Mouse (Mus musculus) kidney, postnatal 10 days (tissue): ENCODE measurements around the gene Sohlh1.

Source experiments
- DNase-seq: peaks from one replicate; pipeline ENCODE4 v3.0.0; 2021; ENCODE audit warnings: mixed read lengths

Sohlh1 gene

GRCm38 (mm10) chr2:25847226-25847625 lies at the start of gene Sohlh1:
Sohlh1 (minus strand) TSS chr2:25847248.
- DNase-seq, result no peak

GRCm38 (mm10) chr2:25892440-25892839 lies 45.4 kb upstream of the Sohlh1 start:
- DNase-seq, result no peak

GRCm38 (mm10) chr2:25888144-25888543 lies 41.1 kb upstream of the Sohlh1 start:
- DNase-seq, result peak; percentile 26

GRCm38 (mm10) chr2:25887226-25887625 lies 40.2 kb upstream of the Sohlh1 start:
- DNase-seq, result no peak

GRCm38 (mm10) chr2:25884756-25885155 lies 37.7 kb upstream of the Sohlh1 start:
- DNase-seq, result no peak

GRCm38 (mm10) chr2:25882276-25882675 lies 35.2 kb upstream of the Sohlh1 start:
- DNase-seq, result peak; percentile 60

GRCm38 (mm10) chr2:25879061-25879460 lies 32.0 kb upstream of the Sohlh1 start:
- no peak for DNase-seq

- no peak for DNase-seq
These were observed 31.5 kb upstream of the Sohlh1 start for GRCm38 (mm10) chr2:25878516-25878915.

GRCm38 (mm10) chr2:25877736-25878268 lies 30.8 kb upstream of the Sohlh1 start:
- DNase-seq, result no peak

GRCm38 (mm10) chr2:25877250-25877735 lies 30.2 kb upstream of the Sohlh1 start:
- no peak for DNase-seq

- no peak for DNase-seq
These were observed 19.6 kb upstream of the Sohlh1 start for GRCm38 (mm10) chr2:25866656-25867055.

- DNase-seq, result peak; percentile 44
These were observed 18.4 kb upstream of the Sohlh1 start for GRCm38 (mm10) chr2:25865412-25865811.

- DNase-seq, result no peak
These were observed 17.2 kb upstream of the Sohlh1 start for GRCm38 (mm10) chr2:25864230-25864629.

- DNase-seq, result peak; percentile 72
These were observed 16.5 kb upstream of the Sohlh1 start, which contains the start of gene Kcnt1 for GRCm38 (mm10) chr2:25863337-25864131. Kcnt1 (plus strand) TSS chr2:25863734.

GRCm38 (mm10) chr2:25862696-25863270 lies 15.7 kb upstream of the Sohlh1 start:
- DNase-seq, result no peak

GRCm38 (mm10) chr2:25862038-25862437 lies 15.0 kb upstream of the Sohlh1 start:
- DNase-seq, result no peak

GRCm38 (mm10) chr2:25859891-25860290 lies 12.8 kb upstream of the Sohlh1 start:
- no peak for DNase-seq

- DNase-seq, result no peak
These were observed 7.0 kb upstream of the Sohlh1 start for GRCm38 (mm10) chr2:25853998-25854397.

GRCm38 (mm10) chr2:25852626-25853025 lies 5.6 kb upstream of the Sohlh1 start:
- DNase-seq, result peak; percentile 22

GRCm38 (mm10) chr2:25850330-25850729 lies 3.3 kb upstream of the Sohlh1 start:
- peak; percentile 62 for DNase-seq

GRCm38 (mm10) chr2:25846516-25846915 lies 532 bp downstream of the Sohlh1 start:
- no peak for DNase-seq

- DNase-seq, result no peak
These were observed 3.0 kb downstream of the Sohlh1 start for GRCm38 (mm10) chr2:25844097-25844496.

GRCm38 (mm10) chr2:25842758-25843157 lies 4.3 kb downstream of the Sohlh1 start:
- DNase-seq, result no peak

- DNase-seq, result no peak
These were observed 4.9 kb downstream of the Sohlh1 start for GRCm38 (mm10) chr2:25842161-25842560.
